Mouse (Mus musculus): ENCODE data around the gene Hpd. TPM values are rescaled to one million over a fixed set of nuclear protein-coding genes. Genes with fewer than 3 reads are reported as not detected.

Gene Hpd
- polyA plus RNA-seq, 1 experiment from 2014 or later = not detected

GRCm38 (mm10) chr5:123143971-123144745 lies 38.4 kb downstream of the Hpd start:
- Histone ChIP-seq H3K4me2 (replicated peaks) (peak overlapping the region; percentile 98), H3K9ac (peak overlapping the region; percentile 100), H3K4me1 (peaks cover 43% of the 10 kb centered on the region), H3K27ac (no peak overlapping the region; the same call in 1 of the 2 replicates), H3K9me3 (no peaks in the 10 kb centered on the region), H3K4me3 (peak overlapping the region; percentile 94), H3K27me3 (no peaks in the 10 kb centered on the region), H3K36me3 (peaks cover 48% of the 10 kb centered on the region)
- no peak for ATAC-seq (ENCODE audit: low FRiP score, low read depth)
- WGBS = 7% methylated on average over 17 of the region's 17 CpGs

- no peak for ATAC-seq (ENCODE audit: low FRiP score, low read depth)
- 2% methylated on average over 21 of the region's 24 CpGs for WGBS
- H3K27me3 ChIP-seq = no peaks in the 10 kb centered on the region
Measured at GRCm38 (mm10) chr5:123143251-123143970, 39.1 kb downstream of the Hpd start.

GRCm38 (mm10) chr5:123142161-123143157 lies 40.1 kb downstream of the Hpd start, which contains the start of gene Setd1b:
Setd1b (plus strand) TSS chr5:123142193.
- ATAC-seq (ENCODE audit: low FRiP score, low read depth) = no peak
- peaks cover 31% of the 10 kb centered on the region for H3K36me3 ChIP-seq
- WGBS = under 1% methylated on average over 94 of the region's 103 CpGs

More at GRCm38 (mm10) chr5:123143251-123143970, 39.1 kb downstream of the Hpd start:
- Histone ChIP-seq H3K9ac (peak overlapping the region; percentile 100), H3K4me2 (replicated peaks) (peak overlapping the region; percentile 98), H3K9me3 (no peaks in the 10 kb centered on the region), H3K4me3 (peak overlapping the region; percentile 94), H3K27ac (peak overlapping the region; percentile 100), H3K36me3 (peaks cover 40% of the 10 kb centered on the region), H3K4me1 (peaks cover 38% of the 10 kb centered on the region)

GRCm38 (mm10) chr5:123141555-123142160 lies 40.9 kb downstream of the Hpd start:
- peak overlapping the region; percentile 100 for H3K9ac ChIP-seq
- ATAC-seq (ENCODE audit: low FRiP score, low read depth) = 0 out of 2 replicates have a peak, but pooled peaks have one; percentile 15
- peaks cover 52% of the 10 kb centered on the region for H3K4me1 ChIP-seq
- H3K9me3 ChIP-seq = no peaks in the 10 kb centered on the region
- H3K27ac ChIP-seq = peak overlapping the region; percentile 100
- H3K4me3 ChIP-seq = peak overlapping the region; percentile 94
- peaks cover 25% of the 10 kb centered on the region for H3K36me3 ChIP-seq
- peak overlapping the region; percentile 98 for H3K4me2 ChIP-seq (replicated peaks)
- 1% methylated on average over 32 of the region's 38 CpGs for WGBS
- no peaks in the 10 kb centered on the region for H3K27me3 ChIP-seq

More at GRCm38 (mm10) chr5:123142161-123143157, 40.1 kb downstream of the Hpd start, which contains the start of gene Setd1b:
- peak within 1 kb of the TSS; percentile 100 for H3K27ac ChIP-seq
- peaks cover 44% of the 10 kb centered on the region for H3K4me1 ChIP-seq
- peak within 1 kb of the TSS; percentile 100 for H3K9ac ChIP-seq
- H3K4me3 ChIP-seq = peak within 1 kb of the TSS; percentile 94
- no peaks in the 10 kb centered on the region for H3K9me3 ChIP-seq
- no peaks in the 10 kb centered on the region for H3K27me3 ChIP-seq
- peak within 1 kb of the TSS; percentile 98 for H3K4me2 ChIP-seq (replicated peaks)

- Histone ChIP-seq H3K4me1 (peaks cover 52% of the 10 kb centered on the region), H3K27ac (peak overlapping the region; percentile 100), H3K36me3 (peaks cover 20% of the 10 kb centered on the region), H3K9me3 (no peaks in the 10 kb centered on the region), H3K9ac (peak overlapping the region; percentile 100), H3K27me3 (no peaks in the 10 kb centered on the region), H3K4me2 (replicated peaks) (peak overlapping the region; percentile 98), H3K4me3 (peak overlapping the region; percentile 94)
- WGBS = under 1% methylated on average over 31 of the region's 31 CpGs
- peak; percentile 77 for ATAC-seq (ENCODE audit: low FRiP score, low read depth)
Measured at GRCm38 (mm10) chr5:123140694-123141554, 41.6 kb downstream of the Hpd start.

GRCm38 (mm10) chr5:123139722-123140627 lies 42.6 kb downstream of the Hpd start:
- Histone ChIP-seq H3K9ac (peak overlapping the region; percentile 100), H3K9me3 (no peaks in the 10 kb centered on the region), H3K36me3 (peaks cover 12% of the 10 kb centered on the region; the same call in 1 of the 2 replicates), H3K4me1 (peaks cover 52% of the 10 kb centered on the region), H3K27me3 (no peaks in the 10 kb centered on the region), H3K4me3 (peak overlapping the region; percentile 94), H3K27ac (peak overlapping the region; percentile 100), H3K4me2 (replicated peaks) (peak overlapping the region; percentile 98)
- under 1% methylated on average over 28 of the region's 28 CpGs for WGBS
- ATAC-seq (ENCODE audit: low FRiP score, low read depth) = no peak

GRCm38 (mm10) chr5:123138953-123139721 lies 43.4 kb downstream of the Hpd start:
- Histone ChIP-seq H3K4me3 (peak overlapping the region; percentile 94), H3K27ac (peak overlapping the region; percentile 100), H3K4me1 (peaks cover 52% of the 10 kb centered on the region), H3K36me3 (peaks cover 13% of the 10 kb centered on the region), H3K9ac (peak overlapping the region; percentile 100), H3K9me3 (no peaks in the 10 kb centered on the region), H3K27me3 (no peaks in the 10 kb centered on the region), H3K4me2 (replicated peaks) (peak overlapping the region; percentile 98)
- under 1% methylated on average over 39 of the region's 39 CpGs for WGBS
- ATAC-seq (ENCODE audit: low FRiP score, low read depth) = no peak

GRCm38 (mm10) chr5:123138230-123138911 lies 44.2 kb downstream of the Hpd start:
- H3K36me3 ChIP-seq = peaks cover 13% of the 10 kb centered on the region
- H3K9me3 ChIP-seq = no peaks in the 10 kb centered on the region
- H3K27ac ChIP-seq = peak overlapping the region; percentile 100
- under 1% methylated on average over 35 of the region's 40 CpGs for WGBS
- peak overlapping the region; percentile 98 for H3K4me2 ChIP-seq (replicated peaks)
- H3K4me1 ChIP-seq = peaks cover 53% of the 10 kb centered on the region
- peak overlapping the region; percentile 100 for H3K9ac ChIP-seq
- no peaks in the 10 kb centered on the region for H3K27me3 ChIP-seq
- no peak; the same call in 1 of the 2 replicates for ATAC-seq (ENCODE audit: low FRiP score, low read depth)
- H3K4me3 ChIP-seq = peak overlapping the region; percentile 94

- Histone ChIP-seq H3K4me3 (peak overlapping the region; percentile 94), H3K27me3 (no peaks in the 10 kb centered on the region), H3K4me1 (peaks cover 57% of the 10 kb centered on the region), H3K4me2 (replicated peaks) (peak overlapping the region; percentile 98), H3K36me3 (peaks cover 13% of the 10 kb centered on the region), H3K9ac (peak overlapping the region; percentile 100), H3K9me3 (no peaks in the 10 kb centered on the region), H3K27ac (peak overlapping the region; percentile 100)
- no peak for ATAC-seq (ENCODE audit: low FRiP score, low read depth)
- WGBS = 2% methylated on average over 6 of the region's 6 CpGs
Measured at GRCm38 (mm10) chr5:123137910-123138229, 44.7 kb downstream of the Hpd start.
